Mouse (Mus musculus): ENCODE measurements around the gene Sf3b3. TPM values are rescaled to one million over a fixed set of nuclear protein-coding genes. Genes with fewer than 3 reads are reported as not detected.
"Not testable (repeated sequence)": the region's sequence is repeated elsewhere in the genome, so short reads cannot be mapped to it uniquely, and the experiment has no call there.

Gene Sf3b3
- 10 to 100 TPM; 16.5 to 18.5 TPM for total RNA-seq (2021)
- long read RNA-seq, experiment 1, full-length matches to known transcripts = 4 of 6 reads
- long read RNA-seq, experiment 1, partial matches to known transcripts = 2 of 6 reads
- long read RNA-seq, experiment 1, other reads (novel, unspliced or antisense) = 0 of 6 reads
- long read RNA-seq, experiment 2, full-length matches to known transcripts = 11 of 15 reads
- long read RNA-seq, experiment 2, partial matches to known transcripts = 3 of 15 reads
- long read RNA-seq, experiment 2, other reads (novel, unspliced or antisense) = 1 of 15 reads

GRCm38 (mm10) chr8:110846405-110847170 is at the start of gene Sf3b3, which contains the start of gene Cog4:
Gene Sf3b3 (minus strand): TSS chr8:110846787.
Gene Cog4 (plus strand): TSS chr8:110846600.
- peak; percentile 80 for DNase-seq
- intact Hi-C loops (cut with DNase I) = no loop called here

- DNase-seq = no peak
- intact Hi-C loops (cut with DNase I) = no loop called here
Observed at GRCm38 (mm10) chr8:110895812-110896211, 49.2 kb upstream of the Sf3b3 start.

GRCm38 (mm10) chr8:110895254-110895653 is 48.7 kb upstream of the Sf3b3 start:
- no peak for DNase-seq

GRCm38 (mm10) chr8:110894851-110895250 is 48.3 kb upstream of the Sf3b3 start:
- DNase-seq = no peak
- intact Hi-C loops (cut with DNase I) = no loop called here

More at GRCm38 (mm10) chr8:110895254-110895653, 48.7 kb upstream of the Sf3b3 start:
- intact Hi-C loops (cut with DNase I) = no loop called here

- intact Hi-C loops (cut with DNase I) = no loop called here
Observed at GRCm38 (mm10) chr8:110892913-110893312, 46.3 kb upstream of the Sf3b3 start.

GRCm38 (mm10) chr8:110892040-110892439 is 45.5 kb upstream of the Sf3b3 start:
- no peak for DNase-seq
- intact Hi-C loops (cut with DNase I) = no loop called here

More at GRCm38 (mm10) chr8:110892913-110893312, 46.3 kb upstream of the Sf3b3 start:
- DNase-seq = no peak

GRCm38 (mm10) chr8:110889904-110890470 is 43.4 kb upstream of the Sf3b3 start:
- no peak for DNase-seq
- intact Hi-C loops (cut with DNase I) = no loop called here

- peak; percentile 31 to 39 for DNase-seq
- intact Hi-C loops (cut with DNase I) = no loop called here
Observed at GRCm38 (mm10) chr8:110888860-110889259, 42.3 kb upstream of the Sf3b3 start.

- no peak for DNase-seq
- intact Hi-C loops (cut with DNase I) = no loop called here
Observed at GRCm38 (mm10) chr8:110888441-110888840, 41.9 kb upstream of the Sf3b3 start.

GRCm38 (mm10) chr8:110887551-110887950 is 41.0 kb upstream of the Sf3b3 start:
- no peak for DNase-seq
- intact Hi-C loops (cut with DNase I) = no loop called here

GRCm38 (mm10) chr8:110886634-110887033 is 40.0 kb upstream of the Sf3b3 start:
- intact Hi-C loops (cut with DNase I) = no loop called here
- DNase-seq = no peak

- intact Hi-C loops (cut with DNase I) = no loop called here
- no peak for DNase-seq
Observed at GRCm38 (mm10) chr8:110883824-110884223, 37.2 kb upstream of the Sf3b3 start.

- intact Hi-C loops (cut with DNase I) = no loop called here
- DNase-seq = no peak
Observed at GRCm38 (mm10) chr8:110881741-110882310, 35.2 kb upstream of the Sf3b3 start.

GRCm38 (mm10) chr8:110877862-110878261 is 31.3 kb upstream of the Sf3b3 start:
- no peak for DNase-seq
- intact Hi-C loops (cut with DNase I) = no loop called here

- intact Hi-C loops (cut with DNase I) = no loop called here
- DNase-seq = no peak
Observed at GRCm38 (mm10) chr8:110870501-110870900, 23.9 kb upstream of the Sf3b3 start.

- intact Hi-C loops (cut with DNase I); DNase-seq: not testable (repeated sequence)
Observed at GRCm38 (mm10) chr8:110861347-110862025, 14.9 kb upstream of the Sf3b3 start.

- intact Hi-C loops (cut with DNase I) = no loop called here
- DNase-seq = no peak
Observed at GRCm38 (mm10) chr8:110859651-110860501, 13.3 kb upstream of the Sf3b3 start.

- DNase-seq = no peak
- intact Hi-C loops (cut with DNase I) = no loop called here
Observed at GRCm38 (mm10) chr8:110856760-110857461, 10.3 kb upstream of the Sf3b3 start.

GRCm38 (mm10) chr8:110856073-110856472 is 9.5 kb upstream of the Sf3b3 start:
- intact Hi-C loops (cut with DNase I); DNase-seq: not testable (repeated sequence)

All from gastrocnemius, postnatal 36 days (tissue).